Comparison of ENCODE assay signal across 1 mouse cellular context in the genomic region with DNA sequence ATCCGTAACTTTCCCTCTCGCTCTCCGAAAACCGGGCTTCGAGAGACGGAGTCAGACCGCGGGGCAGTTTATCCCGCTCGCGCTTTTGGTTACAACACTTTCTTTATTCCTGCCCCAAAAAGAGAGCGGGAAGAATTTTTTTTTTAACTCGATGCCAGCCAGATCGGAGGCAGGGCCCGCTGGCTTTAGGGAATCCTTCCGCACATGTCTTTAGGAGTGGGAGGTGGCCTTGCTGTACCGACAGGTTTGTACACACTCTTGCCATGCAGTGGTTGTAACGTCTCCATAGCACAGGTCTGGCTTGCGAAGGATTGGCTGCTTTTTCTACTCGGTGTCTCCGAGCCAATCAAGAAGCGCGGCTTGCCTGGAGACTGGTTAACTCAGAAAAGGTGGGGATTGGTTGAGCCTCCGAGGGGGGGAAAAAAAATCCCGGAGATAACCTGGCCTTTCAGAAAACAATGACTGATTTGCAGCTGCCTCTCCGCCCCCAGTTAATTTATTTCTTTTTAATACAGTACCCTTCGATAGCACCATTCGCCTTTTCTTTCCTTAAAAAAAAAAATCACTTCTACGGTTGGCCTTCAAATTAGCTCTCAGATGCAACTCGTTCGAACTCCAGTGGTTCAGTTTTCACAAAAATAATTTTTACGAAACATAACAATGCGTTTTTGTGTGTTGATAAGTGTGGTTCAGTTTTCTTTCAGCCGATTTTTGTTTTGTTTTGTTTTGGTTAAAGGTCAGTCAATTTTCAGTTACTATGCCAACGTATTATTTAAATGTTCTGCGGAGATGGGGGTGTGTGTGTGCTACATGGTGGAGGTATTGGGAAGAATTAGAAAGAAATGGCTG.
TF ChIP-seq lines count a peak whose summit lies in the region.

No protein-coding gene starts in this region.

TF ChIP-seq in CH12.LX, 34 proteins besides CTCF, POLR2A, EP300 and RAD21 (continued from another document):
- TF ChIP-seq NELFE (IDR thresholded peaks at IDR 0.05; ENCODE audit: low read depth, low read length): peak; percentile 54; the same call in 1 of the 2 replicates
- TF ChIP-seq PAX5 (IDR thresholded peaks at IDR 0.05; ENCODE audit: low read length): no peak
- peak; percentile 82 for TF ChIP-seq TBP (conservative IDR thresholded peaks at IDR 0.05; ENCODE audit: low read depth, low read length)
- TF ChIP-seq HCFC1 (IDR thresholded peaks at IDR 0.05; ENCODE audit: low read depth, low read length): no peak
- no peak; the same call in 1 of the 2 replicates for TF ChIP-seq CHD1 (IDR thresholded peaks at IDR 0.05; ENCODE audit: low read depth, low read length)
- TF ChIP-seq MXI1 (IDR thresholded peaks at IDR 0.05; ENCODE audit: low read depth, low read length): peak; percentile 96
- TF ChIP-seq MYC (IDR thresholded peaks at IDR 0.05; ENCODE audit: low read depth, low read length): peak; percentile 90
- peak; percentile 7; the same call in 1 of the 2 replicates for TF ChIP-seq ELF1 (IDR thresholded peaks at IDR 0.05; ENCODE audit: low read depth, low read length)
